Mouse (Mus musculus): ENCODE data around the gene Vmn2r83.

Gene Vmn2r83

DNA sequence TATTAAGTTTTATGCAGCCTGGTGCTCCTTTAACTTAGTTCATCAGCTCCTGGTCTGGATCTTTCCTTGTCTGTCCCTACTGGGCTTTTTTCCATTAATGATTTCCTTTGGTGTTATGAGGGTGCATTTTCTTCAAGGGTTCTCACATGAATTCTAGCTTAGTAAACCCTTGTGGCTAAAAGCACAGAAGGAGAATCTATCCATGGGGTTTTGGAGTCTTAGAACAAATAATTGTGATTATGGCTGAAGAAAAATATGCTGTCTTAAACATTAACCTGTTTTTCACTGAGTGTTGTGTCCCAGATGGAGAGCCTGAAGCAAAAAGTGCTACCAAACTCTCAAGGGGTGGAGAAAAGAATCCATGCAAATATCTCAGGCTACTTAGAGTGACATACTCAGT, at the start of gene Vmn2r83:
Vmn2r83 (plus strand) TSS at position 301 of the 400 bp plus-strand sequence.

DNA sequence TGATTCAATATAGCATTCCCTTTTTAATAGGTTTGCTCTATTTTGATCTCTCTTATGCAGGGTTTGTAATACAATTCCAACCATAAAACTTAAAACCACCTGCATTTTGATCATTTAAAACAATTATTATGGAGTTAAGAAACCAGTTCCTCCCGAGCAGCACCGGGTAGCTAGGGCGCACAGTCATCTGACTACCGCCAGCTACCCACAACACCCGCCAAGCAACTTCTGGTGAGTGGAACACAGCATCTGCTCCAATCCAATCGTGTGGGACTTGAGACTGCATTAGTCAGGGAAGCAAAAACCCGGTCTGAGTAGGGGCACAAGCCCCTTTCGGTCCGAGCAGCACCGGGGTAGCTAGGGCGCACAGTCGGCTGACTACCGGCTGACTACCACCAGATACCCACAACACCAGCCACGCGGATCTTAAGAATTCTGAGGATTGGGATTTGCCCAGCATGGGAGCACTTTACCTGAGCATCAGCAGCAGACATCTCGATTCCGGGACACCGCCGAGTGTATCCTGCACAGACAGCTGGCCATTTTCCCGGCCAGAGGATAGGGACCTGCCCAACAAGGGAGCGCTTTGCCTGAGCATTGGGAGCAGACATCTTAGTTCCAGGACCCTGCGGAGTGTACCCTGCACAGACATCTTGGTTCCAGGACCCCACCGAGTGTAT, 33.2 kb upstream of the Vmn2r83 start:
- WGBS: 89% methylated on average over 23 of the region's 23 CpGs

DNA sequence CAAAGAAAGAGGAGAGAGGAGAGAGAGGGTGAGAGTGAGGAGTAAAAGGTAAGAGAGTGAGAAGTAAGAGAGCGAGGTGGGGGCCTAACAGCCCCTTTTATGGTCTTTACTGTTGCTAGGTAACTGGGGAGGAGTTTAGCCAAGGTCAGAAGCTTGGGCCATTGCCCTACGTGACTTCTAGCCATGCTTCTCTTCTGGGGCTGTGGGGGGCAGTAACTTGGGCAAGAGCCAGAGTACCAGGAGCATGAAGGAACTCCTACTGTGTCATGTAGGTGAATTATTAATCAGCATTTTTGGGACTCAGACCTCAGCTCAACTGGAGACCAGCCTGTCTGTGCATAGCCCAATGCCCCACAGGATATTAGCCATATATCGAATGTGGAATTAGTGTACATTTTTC, 27.4 kb downstream of the Vmn2r83 start:
- 63% methylated on average over 3 of the region's 3 CpGs for WGBS

DNA sequence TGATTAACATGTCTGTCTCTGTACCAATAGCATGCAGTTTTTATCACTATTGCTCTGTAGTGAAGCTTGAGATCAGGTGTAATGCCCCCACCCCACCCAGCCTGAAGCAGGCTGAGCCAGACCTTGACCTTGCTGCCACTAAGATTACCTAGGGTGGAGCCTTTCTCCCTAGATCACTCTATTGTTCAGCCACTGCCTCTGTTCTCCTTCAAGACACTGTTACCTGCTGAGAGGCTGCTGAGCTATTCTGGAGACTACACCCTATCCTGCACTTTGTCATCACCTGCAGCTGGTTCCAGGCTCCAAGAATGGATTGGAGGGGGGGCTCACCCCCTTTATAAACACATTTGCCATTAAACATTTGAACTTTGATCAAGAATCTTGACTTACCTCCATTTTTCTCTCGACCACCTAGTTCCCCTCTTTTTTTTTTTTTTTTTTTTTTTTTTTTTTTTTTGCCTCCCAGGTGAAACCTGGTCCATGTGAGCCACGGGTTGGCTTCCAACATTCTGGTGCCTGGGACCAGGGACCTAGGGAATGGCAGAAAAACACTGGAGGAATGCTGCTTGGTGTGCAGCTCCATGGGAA, 28.3 kb downstream of the Vmn2r83 start:
- 40% methylated on average over 2 of the region's 2 CpGs for WGBS

DNA sequence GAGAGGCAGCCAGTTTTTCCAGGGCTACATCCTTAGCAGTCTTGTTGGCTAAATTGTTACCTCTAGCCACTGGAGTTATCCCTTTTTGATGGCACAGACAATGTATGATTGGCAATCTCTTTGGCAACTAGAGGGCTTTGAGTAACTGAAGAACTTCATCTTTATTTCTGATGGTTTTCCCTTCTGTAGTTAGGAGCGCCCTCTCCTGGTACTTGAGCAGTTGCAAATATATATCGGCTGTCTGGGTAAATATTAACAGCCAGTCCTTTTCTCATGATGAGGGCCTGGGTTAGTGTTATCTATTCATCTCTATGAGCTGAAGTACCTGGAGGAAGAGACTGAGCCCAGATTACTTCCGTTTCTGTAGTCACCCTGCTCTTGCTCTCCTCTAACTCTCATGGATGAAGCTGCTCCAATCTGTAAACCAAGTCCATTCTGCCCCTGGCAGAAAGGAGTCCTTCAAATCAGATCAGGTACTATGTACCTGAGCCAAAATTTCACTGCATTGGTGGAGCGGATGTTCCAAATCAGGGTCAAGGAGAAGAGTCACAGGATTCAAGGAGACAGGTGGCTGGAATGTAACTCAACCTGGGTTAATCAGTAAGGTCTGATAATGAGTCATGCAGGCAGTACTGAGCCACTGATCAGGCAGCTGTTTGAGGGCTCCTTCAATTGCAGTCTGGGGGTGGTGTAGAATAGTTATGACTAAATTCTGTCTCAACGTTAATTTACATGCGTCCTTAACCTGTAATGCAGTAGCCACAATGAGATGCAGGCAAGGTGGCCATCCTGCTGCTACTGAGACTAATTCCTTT, 34.5 kb downstream of the Vmn2r83 start:
- WGBS: 70% methylated on average over 6 of the region's 6 CpGs

DNA sequence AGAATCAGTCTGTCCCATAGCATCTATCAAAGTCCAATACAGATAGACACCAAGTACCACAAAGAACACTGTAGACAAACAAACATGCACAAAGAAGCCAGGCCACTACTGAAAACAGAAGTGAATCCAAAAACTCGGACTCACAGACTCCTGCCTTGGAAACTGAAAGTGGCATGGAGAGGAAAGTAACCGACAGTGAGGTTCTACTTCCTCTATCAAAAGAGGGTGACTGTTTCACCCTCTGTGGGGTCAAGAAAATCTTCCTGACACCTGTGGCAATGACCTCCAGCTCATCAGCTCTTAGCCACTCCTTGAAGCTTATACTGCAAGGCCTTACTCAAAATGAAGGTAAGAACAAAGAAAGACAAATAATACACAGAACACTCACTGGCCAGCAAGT, 38.2 kb downstream of the Vmn2r83 start:
- 70% methylated on average over 2 of the region's 2 CpGs for WGBS

DNA sequence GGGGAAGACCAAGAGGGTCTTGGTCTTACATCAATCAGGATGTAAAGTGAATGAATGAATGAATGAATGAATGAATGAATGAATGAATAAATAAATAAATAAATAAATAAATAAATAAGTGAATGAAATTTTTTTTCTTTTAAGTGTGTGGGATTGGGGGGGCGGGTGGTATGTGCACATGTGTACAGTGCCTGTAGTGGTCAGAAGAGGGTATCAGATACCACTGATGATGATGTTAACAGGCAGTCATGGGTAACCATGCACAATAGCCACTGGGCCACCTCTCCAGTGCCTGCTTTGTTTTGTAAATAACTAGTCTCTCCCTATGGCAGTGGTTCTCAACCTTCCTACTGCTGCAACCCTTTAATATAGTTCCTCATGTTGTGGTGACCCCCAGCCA, 55.9 kb downstream of the Vmn2r83 start:
- 81% methylated on average over 1 of the region's 1 CpGs for WGBS

DNA sequence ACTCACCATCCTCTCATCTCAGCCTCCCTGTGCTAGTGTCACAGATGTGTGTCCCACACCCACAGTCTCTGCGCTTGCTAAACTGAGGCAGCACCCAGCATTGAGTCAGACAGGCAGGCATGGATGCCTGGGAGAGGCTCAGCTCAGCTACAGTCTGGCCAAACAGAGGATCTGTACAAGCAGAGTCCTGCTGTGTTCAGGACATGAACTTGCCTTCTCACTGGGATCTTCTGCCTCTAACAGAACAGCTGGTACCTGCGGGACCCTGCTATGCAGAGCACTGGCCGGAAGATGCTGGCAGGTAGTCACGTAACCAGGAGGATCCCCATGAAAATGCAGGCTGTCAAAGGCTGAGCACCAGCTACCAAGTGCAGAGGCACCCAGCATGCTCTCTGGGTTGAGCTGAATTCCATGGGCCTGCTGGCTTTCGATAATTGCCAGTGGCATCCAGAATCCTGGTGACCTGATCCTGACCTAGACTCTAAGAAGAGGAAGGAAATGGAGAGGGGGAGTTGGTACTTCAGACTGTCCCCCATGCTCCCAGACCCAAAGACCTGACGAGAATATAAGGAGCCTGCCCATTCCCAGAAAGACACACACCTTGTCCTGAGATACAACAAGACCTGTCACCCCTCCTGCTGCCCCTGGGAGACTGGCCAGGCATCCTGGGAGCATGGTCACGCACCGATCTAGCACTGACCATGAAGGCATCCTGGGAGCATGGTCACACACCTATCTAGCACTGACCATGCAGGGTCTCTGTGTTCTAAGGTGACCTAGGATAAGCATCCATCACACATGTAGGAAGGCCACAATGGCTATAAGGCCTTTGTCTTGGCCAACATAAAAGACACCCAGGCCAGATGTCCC, 57.2 kb downstream of the Vmn2r83 start:
- 91% methylated on average over 8 of the region's 8 CpGs for WGBS

DNA sequence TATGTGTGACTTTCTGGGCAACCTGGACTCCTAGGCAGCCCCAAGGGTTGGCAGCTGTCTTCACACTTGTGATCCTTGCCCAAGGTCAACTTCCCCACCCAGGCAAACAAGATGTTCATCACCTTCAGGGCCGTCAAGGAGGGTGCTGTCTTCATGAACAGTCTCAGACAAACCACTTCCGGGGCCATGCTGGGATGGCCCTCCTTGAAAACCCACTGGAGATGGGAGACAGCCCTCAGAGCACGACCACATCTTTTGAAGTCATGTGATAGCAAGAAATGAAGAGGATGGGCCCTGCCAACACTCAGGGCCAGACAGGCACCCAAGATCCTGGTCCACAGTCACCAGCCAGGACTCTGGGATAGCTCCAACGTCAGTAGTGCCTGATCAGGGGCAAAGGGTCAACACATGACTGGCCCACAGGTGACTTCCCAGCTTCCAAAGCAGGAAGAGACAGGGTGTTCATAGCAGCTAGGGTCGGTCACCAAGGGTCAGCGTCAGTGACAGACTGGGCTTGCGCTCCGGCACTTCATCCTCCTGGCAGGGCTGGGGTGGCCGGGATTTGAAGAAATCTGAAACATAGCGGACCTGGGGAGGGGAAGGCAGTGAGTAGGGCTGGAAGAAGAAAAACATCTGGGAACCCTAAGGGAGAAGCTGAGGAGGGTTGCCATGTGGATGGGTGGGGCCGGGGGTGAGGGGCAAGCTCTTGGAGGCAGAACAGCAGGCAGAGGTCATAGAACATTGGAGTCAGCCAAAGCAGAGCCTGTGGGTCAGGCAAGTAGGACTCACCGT, 58.3 kb downstream of the Vmn2r83 start:
- 96% methylated on average over 12 of the region's 12 CpGs for WGBS

DNA sequence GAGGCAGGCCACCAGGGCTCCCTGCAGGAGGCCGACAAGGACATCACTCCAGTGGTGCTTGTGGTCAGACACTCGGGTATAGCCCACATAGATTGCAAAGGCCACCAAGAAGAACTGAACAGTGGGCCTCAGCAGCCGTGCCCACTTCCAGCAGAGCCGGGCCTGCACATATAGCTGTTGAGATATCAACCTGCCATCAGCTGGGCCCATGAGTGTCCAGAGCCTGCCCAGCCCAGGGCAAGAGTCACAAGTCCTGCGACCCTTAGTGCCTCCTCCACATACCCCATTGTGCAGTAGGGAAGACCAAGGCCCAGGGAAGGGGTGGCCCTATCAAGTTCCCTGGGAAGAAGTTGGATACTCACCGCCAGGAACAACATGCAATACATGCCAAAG, 58.9 kb downstream of the Vmn2r83 start:
- WGBS: 90% methylated on average over 6 of the region's 6 CpGs

DNA sequence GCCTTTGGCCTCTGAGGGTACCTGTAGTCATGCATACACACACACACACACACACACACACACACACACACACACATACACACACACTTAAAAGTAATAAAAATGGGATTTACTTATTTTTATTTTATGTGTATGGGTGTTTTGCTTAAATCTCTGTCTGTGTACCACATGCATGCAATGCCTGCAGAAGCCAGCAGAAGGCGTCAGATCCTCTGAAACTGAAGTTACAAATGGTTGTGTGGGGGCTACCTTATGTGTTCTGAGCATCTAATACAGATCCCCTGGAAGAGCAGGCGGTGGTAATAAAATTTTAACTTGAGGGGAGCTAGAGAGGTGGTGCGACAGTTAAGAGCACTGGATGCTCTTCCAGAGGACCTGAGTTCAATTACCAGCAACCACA, 59.5 kb downstream of the Vmn2r83 start:
- WGBS: 84% methylated on average over 3 of the region's 3 CpGs

DNA sequence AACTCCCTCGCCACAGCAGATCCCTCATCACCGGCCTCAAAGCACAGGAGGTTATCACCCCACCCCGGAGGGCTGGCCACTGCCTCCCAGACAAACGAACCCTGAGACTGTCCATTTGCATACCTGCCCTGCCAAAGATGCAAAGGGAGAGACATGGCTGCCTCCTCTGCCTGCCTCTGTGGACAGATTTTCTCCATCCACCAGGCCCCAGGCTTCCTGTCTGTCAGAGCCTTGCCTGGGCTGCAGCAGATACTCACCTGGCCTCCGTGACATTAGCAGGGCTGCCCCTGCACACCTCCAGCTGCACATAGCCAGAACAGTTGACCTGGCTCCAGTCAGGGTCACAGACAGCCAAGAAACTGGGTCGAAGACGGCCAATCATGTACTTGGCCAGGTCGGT, 61.7 kb downstream of the Vmn2r83 start:
- 78% methylated on average over 8 of the region's 8 CpGs for WGBS

DNA sequence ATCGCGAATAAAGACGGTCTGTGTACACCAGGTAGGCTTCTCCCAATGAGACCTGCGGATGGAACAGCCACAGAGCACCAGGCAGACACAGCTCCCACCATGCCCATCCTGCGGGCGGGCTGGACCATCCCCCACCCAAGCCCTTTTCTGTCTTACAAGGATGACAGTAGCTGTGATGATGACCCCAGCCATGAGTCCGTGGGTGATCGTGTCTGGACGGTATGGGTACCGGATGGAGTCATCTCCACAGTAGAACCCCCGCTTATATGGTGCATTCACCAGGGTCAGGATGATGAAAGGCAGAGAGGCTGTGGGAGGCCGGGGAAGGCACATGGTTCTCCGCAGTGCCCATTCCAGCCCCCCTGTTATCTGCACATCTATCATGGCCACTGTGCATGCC, 62.2 kb downstream of the Vmn2r83 start:
- 97% methylated on average over 13 of the region's 13 CpGs for WGBS

DNA sequence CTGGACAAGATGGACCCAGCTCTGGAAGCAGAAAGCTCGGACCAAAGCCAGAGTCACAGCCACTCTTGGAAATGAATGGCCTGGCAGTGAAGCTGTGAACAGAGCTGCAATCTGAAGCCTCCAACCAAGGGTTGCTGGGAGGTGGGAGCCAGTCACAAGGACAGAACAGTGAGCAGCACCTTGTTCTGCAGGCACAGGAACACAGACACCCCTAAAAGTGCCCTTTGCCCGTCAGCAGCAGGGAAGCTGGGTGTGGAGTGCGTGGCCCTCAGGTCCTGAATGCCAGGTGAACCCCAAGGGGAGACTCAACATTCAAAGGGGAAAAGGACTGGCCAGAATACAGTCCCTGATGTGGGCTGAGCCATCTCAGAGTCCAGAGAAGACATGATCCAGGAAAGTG, 63.1 kb downstream of the Vmn2r83 start:
- 88% methylated on average over 3 of the region's 3 CpGs for WGBS

DNA sequence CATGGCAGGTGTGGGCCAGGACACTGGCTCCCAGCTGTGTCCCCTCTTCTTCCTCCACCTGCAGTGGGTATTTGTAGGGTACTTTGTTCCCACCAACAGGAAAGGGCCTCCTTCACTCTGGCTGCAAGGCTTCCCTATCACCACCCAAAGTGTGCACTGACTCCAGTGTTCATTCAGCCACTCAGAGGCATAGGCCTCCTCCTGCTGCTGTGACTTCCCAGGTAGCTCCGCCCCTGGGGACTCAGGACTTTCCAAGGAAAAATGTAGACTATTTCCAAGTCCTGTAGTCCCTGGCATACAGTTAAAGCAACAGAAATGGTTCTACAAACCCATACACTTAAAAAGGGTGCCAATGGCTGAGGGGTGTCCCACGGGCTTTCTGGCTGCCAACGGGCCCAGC, 64.1 kb downstream of the Vmn2r83 start:
- WGBS: 51% methylated on average over 3 of the region's 3 CpGs

DNA sequence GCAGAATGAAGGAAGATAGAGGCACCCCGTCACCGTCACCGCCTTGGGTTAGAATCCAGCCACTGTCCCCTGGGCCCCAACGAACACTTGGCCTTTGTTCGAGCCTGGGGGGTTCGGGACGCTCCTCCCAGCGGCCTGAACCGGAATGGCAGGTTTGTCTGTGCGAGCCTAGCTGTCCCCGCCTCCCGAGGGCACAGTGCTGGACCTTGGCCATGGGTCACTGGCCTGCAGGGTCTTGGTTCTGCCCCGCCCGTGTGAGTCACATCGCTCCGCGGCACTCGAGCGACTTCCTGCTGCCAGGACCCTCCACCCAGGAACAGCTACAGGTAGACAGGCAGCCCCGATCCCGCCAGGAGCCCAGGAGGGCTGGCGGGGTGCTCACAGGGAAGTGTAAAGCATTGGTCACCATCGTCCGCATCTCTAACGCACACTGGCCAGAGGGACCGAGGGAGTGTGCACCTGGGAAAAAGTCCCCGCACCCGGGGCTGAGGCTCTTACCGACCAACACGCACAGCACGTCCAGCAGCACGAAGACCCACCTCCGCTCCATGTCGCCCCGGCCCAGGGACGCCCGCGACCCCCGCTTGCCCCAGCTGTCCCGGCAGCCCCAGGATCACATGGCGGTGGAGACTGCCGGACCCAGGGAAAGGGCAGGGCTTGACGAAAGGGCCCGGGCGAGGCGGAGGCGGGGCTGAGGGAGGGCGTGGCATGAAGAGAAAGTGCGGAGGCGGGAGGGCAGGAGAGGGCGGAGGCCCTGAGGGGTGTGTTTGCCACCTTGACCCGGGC, 64.8 kb downstream of the Vmn2r83 start, which contains the start of gene Plpp2:
Plpp2 (minus strand) TSS at position 671 of the 786 bp plus-strand sequence.
- 3% methylated on average over 52 of the region's 52 CpGs for WGBS

DNA sequence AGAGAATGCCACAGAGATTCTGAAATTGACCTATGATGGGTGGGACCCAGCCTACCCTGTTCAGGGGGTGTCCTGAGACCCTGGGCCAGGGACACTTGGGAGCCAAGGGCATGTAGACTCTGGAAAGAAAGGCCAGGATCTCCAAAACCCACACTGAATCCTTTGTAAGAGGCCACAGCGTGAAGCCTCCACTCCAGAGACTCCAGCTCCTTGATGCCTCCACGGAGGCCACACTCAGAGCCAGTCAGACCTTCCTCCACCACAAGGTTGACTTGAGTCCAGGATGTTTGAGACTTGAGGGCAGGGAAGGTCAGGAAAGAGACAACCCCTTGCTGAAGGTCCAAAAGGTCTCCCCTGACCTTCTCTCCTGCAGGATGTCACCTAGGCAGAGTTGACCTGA, 65.9 kb downstream of the Vmn2r83 start:
- 91% methylated on average over 2 of the region's 2 CpGs for WGBS

DNA sequence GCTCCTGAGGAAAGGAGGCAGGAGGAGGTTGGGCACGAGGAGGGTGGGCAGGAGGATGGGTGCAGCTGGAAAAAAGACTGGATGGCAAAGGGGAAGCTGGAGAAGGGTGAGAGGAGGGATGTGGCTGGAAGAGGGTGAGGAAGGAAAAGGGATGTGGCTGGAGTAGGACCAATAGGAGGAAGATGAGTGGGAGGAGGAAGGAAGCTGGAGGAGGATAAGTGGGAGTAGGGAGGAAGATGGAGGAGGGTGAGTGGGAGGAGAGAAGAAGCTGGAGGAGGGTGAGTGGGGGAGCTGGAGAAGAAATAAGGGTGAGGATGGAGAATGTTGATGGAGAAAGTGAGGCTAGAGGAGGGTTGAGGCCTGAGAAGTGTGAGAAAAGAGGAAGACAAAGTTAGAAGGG, 66.9 kb downstream of the Vmn2r83 start:
- 63% methylated on average over 1 of the region's 1 CpGs for WGBS

DNA sequence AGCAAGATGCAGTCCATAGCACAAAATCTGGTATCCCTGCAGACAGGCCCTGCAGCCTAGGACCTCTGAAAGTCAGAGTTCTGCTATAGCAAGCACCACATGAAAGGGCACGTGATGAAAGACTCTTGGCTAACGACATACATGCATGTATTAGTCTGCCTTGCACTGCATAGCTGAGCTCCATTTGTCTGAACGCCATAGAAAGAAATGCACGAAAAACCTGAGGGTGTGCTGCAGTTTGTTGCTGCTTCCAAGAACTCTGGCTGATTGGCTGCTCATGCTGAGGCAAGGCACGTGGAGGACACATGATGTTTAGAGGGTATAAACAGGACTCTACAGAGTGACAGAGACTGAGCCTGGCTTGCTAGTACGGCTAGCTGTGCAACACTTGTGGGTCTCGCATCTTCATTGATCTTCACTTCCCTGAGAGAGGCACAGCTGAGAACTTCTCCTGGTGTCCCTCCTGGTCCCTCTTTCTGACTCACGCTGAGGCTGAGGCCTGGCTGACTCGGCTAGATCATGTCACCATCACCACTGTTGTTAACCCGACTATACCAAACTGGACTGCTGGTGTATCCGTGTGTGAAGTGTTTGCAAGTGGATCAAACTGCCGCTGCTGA, 68.0 kb downstream of the Vmn2r83 start:
- 72% methylated on average over 12 of the region's 12 CpGs for WGBS

DNA sequence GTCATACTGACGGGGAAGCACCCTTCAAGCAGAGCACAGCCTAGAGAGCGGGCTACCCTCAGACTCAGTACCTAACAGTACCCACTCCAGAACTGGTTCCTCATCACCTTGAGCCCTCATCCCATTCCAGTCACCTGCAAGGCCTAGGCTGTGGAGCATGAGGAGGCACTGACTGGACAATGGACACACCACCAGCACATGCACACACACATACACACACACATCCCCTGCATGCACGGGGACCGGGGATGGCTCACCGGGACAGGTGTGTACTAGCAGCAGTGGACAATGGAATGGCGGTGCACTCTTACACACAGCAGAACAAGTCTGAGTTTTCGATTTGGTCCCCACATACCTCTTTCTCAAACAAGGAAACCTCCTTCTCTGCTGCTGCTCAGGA, 68.7 kb downstream of the Vmn2r83 start:
- 94% methylated on average over 7 of the region's 7 CpGs for WGBS
